Mouse (Mus musculus) ES-Bruce4 (cell line): ENCODE measurements around the gene Usp7. TPM values are rescaled to one million over a fixed set of nuclear protein-coding genes. Genes with fewer than 3 reads are reported as not detected.
A peak's percentile ranks its signal among the peaks of the same experiment; 100 is the strongest.

Experiments
- H3K27ac ChIP-seq: 2 replicates; pipeline ENCODE4 v1.5.1; 2012; ENCODE audit warnings: low read length, inconsistent platforms; ENCODE audit not compliant: insufficient read depth
- H3K27me3 ChIP-seq: 2 replicates; pipeline ENCODE4 v1.6.1; 2012; ENCODE audit warnings: mild to moderate bottlenecking, low read length, inconsistent platforms; ENCODE audit not compliant: control insufficient read depth, poor library complexity, insufficient read depth, severe bottlenecking
- H3K36me3 ChIP-seq: 2 replicates; pipeline ENCODE4 v1.6.1; 2012; ENCODE audit warnings: inconsistent platforms, mild to moderate bottlenecking, low read length, moderate library complexity; ENCODE audit not compliant: control insufficient read depth, poor library complexity, insufficient read depth, severe bottlenecking
- H3K4me1 ChIP-seq: one replicate; pipeline ENCODE4 v1.8.1; 2011; ENCODE audit warnings: low read length; ENCODE audit not compliant: control insufficient read depth, insufficient read depth
- H3K4me3 ChIP-seq: 2 replicates; pipeline ENCODE4 v1.5.1; 2011; ENCODE audit warnings: low read depth, mild to moderate bottlenecking, low read length
- H3K9ac ChIP-seq: 2 replicates; pipeline ENCODE4 v1.6.1; 2012; ENCODE audit warnings: low read depth, mild to moderate bottlenecking, inconsistent platforms; ENCODE audit not compliant: poor library complexity, severe bottlenecking
- H3K9me3 ChIP-seq: replicated peaks from 2 replicates; pipeline ENCODE4 v1.6.1; 2012; ENCODE audit warnings: mild to moderate bottlenecking, low read length, inconsistent platforms; ENCODE audit not compliant: control insufficient read depth, poor library complexity, insufficient read depth, severe bottlenecking
- CTCF ChIP-seq: IDR thresholded peaks from one replicate; pipeline ENCODE4 v1.8.1; 2011; ENCODE audit warnings: low read depth, low read length
- EP300 ChIP-seq: IDR thresholded peaks from 2 replicates; pipeline ENCODE4 v1.6.1; 2011; ENCODE audit warnings: low read depth, low read length; ENCODE audit not compliant: insufficient read depth
- POLR2A ChIP-seq: IDR thresholded peaks from one replicate; pipeline ENCODE4 v1.8.1; 2011; ENCODE audit warnings: low read length; ENCODE audit not compliant: insufficient read depth
- polyA plus RNA-seq: library from polyadenylated mRNA; stranded (reverse); fragments of >200 nt; gene quantifications from 2 replicates; pipeline ENCODE4 v1.2.4, GENCODE M21; 2011; ENCODE audit warnings: low read depth; ENCODE audit not compliant: missing spikeins, insufficient read depth, insufficient read length

Gene Usp7
- polyA plus RNA-seq, 1 experiment, result 339 TPM

DNA sequence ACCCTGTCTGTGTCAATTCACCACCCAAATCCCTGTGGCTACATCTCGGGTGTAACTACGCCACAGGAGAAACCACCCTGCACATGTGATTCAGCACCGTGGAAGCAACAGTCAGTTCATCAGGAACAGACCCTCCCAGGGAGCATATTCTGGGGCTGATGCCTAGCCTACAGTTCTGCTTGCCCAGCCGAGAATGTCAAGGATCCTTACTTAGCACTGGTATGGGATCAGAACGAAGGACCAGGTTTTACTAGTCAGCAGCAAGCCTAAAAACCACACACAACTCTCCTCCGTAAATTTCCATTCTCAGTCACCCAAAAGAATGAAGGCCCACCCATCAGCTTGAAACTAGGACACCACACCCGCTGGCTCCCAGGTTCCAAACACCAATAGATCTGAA is 60.5 kb downstream of the Usp7 start:
- H3K9me3 ChIP-seq, result no peaks in the 10 kb centered on the region
- TF ChIP-seq POLR2A, result no peak
- no peak for TF ChIP-seq CTCF
- TF ChIP-seq EP300, result no peak
- H3K4me3 ChIP-seq, result no peak overlapping the region
- peaks cover 14% of the 10 kb centered on the region for H3K4me1 ChIP-seq
- peak overlapping the region; percentile 8; the same call in 1 of the 2 replicates for H3K27ac ChIP-seq
- H3K36me3 ChIP-seq, result peaks cover 7% of the 10 kb centered on the region; the same call in 1 of the 2 replicates
- H3K27me3 ChIP-seq, result no peaks in the 10 kb centered on the region
- no peak overlapping the region for H3K9ac ChIP-seq

DNA sequence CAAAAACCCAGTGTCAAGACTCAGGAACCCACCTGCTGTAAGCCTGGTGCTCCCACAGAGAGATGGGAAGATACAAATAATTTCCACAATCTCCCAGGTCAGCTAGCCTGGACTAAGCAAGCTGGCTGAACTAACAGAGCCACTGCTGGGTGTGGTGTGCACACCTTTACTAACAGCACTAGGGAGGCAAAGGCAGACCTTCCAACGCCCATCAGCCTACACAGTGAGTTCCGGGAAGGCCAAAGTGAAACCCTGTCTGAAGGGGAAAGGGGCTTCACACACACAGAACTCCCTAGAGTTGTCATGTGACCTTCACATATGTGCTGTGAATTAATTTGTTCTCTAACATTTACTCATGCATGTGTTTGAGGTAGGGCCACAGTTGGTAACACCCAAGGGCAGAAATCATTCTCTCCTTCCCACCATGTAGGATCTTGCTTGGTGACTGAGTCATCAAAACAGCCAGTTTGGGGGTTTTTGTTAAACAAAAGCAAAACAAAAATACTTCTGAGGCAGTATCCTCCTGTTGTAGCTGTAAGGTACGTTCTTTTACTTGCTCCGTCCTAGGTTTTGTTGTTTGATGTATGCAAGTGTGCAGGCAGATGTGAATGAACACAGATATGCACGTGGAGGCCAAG is 63.9 kb downstream of the Usp7 start:
- H3K36me3 ChIP-seq, result peaks cover 10% of the 10 kb centered on the region; the same call in 1 of the 2 replicates
- no peak overlapping the region for H3K4me3 ChIP-seq

DNA sequence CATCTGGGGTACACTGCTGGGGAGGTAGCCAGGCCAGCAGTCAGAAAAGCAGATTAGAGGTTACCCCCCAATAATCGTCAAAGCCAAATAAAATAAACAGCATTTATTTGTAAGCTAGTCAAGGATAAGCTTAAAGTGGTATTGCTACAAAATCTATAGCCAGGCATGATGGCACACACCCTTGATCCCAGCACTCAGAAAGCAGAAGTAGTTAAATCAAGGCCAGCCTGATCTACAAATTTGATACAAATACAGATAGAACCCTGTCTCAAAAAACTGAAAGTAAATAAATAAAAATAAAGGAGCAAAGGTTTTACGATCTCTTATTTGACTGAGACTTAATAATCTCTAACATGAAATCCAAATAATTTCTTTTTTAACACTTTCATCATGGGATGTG is 66.3 kb downstream of the Usp7 start:
- H3K27ac ChIP-seq, result 0 out of 2 replicates have a peak overlapping the region, but pooled peaks have one; percentile 37
- H3K4me1 ChIP-seq, result peaks cover 10% of the 10 kb centered on the region
- H3K27me3 ChIP-seq, result no peaks in the 10 kb centered on the region
- no peak overlapping the region for H3K9ac ChIP-seq
- H3K4me3 ChIP-seq, result no peak overlapping the region
- H3K36me3 ChIP-seq, result peaks cover 9% of the 10 kb centered on the region; the same call in 1 of the 2 replicates
- no peaks in the 10 kb centered on the region for H3K9me3 ChIP-seq
- TF ChIP-seq CTCF (no peak), POLR2A (no peak), EP300 (no peak)

More for the DNA sequence above, 63.9 kb downstream of the Usp7 start:
- H3K9ac ChIP-seq, result no peak overlapping the region
- peaks cover 14% of the 10 kb centered on the region for H3K4me1 ChIP-seq
- no peaks in the 10 kb centered on the region for H3K9me3 ChIP-seq
- H3K27me3 ChIP-seq, result no peaks in the 10 kb centered on the region
- TF ChIP-seq EP300 (no peak), POLR2A (no peak), CTCF (no peak)
- H3K27ac ChIP-seq, result peak overlapping the region; percentile 37

DNA sequence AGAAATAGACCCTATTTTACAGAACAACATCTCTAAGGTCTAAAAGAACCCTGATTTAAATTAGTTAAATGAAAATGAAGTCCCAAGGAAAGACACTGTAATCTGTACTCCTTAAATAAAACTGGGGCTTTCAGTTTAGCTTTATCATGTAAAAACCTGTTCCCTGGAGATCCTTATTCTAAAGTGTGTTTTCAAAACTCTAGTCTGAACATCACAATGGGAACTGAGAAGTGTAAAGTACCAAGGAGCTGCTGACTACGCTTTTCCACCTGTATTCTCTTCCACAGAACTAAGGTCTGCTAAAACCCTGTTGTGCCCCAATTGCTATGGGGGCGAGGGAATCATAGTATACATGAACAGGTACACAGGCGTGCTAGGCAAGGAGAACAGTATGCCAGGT is 68.1 kb downstream of the Usp7 start:
- peaks cover 7% of the 10 kb centered on the region for H3K4me1 ChIP-seq
- no peak overlapping the region for H3K9ac ChIP-seq
- H3K27ac ChIP-seq, result peak overlapping the region; percentile 10; the same call in 1 of the 2 replicates
- H3K27me3 ChIP-seq, result no peaks in the 10 kb centered on the region
- no peaks in the 10 kb centered on the region for H3K9me3 ChIP-seq
- TF ChIP-seq CTCF (no peak), POLR2A (no peak), EP300 (no peak)
- peaks cover 9% of the 10 kb centered on the region; the same call in 1 of the 2 replicates for H3K36me3 ChIP-seq
- no peak overlapping the region for H3K4me3 ChIP-seq

DNA sequence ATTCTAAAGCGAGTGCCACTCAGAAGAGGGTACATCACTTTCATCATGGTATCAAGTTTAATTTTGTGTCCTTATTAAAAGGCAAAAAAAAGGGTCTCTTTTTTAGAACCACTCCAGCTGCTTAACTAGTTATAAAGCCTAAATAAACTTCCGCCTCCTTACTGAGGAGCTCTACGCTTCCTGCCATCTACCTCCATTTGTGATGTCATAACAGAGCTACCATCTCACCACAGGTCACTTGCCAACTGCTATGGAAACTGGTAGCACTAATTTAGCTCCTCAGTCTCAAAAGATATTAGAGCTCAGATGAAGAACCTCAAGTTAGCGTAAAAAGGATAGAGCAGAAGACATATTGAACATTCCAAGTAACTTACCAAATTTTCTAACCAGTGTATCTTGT is 71.7 kb downstream of the Usp7 start:
- no peak overlapping the region for H3K4me3 ChIP-seq
- no peaks in the 10 kb centered on the region for H3K27me3 ChIP-seq
- H3K9me3 ChIP-seq, result no peaks in the 10 kb centered on the region
- no peak overlapping the region for H3K27ac ChIP-seq
- TF ChIP-seq POLR2A (no peak), CTCF (no peak), EP300 (no peak)
- no peak overlapping the region for H3K9ac ChIP-seq
- peaks cover 16% of the 10 kb centered on the region for H3K36me3 ChIP-seq
- peaks cover 4% of the 10 kb centered on the region for H3K4me1 ChIP-seq

DNA sequence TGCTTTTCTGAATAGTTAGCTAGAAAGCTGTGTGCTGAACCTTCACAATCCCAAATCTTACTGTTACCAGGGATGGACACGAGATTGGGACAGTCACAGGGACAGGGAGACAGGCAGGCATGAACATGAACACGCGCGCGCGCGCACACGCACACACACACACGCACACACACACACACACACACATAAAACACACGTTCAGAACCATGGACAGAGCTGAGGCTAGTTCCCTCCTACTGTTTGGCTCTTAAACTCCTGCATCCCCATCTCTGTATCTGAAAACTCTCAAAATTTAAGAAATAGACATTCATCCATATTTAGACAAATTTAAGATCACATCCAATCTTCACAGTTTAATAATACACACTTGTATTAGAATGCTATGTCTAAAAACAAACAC is 74.4 kb downstream of the Usp7 start:
- Histone ChIP-seq H3K4me1 (peaks cover 2% of the 10 kb centered on the region), H3K9ac (no peak overlapping the region), H3K27me3 (no peaks in the 10 kb centered on the region), H3K27ac (no peak overlapping the region), H3K9me3 (no peaks in the 10 kb centered on the region), H3K4me3 (no peak overlapping the region), H3K36me3 (peaks cover 43% of the 10 kb centered on the region)
- TF ChIP-seq POLR2A (no peak), CTCF (no peak), EP300 (no peak)
